Mouse (Mus musculus) E14TG2a.4 (cell line): ENCODE results near the gene Ptpn14.

Experiments used
- H3K27me3 ChIP-seq: 2 replicates; pipeline ENCODE4 v1.6.1; 2014; ENCODE audit warnings: low read length, control low read depth; ENCODE audit not compliant: insufficient read depth
- H3K36me3 ChIP-seq: 2 replicates; pipeline ENCODE4 v1.6.1; 2014; ENCODE audit warnings: low read length, control low read depth; ENCODE audit not compliant: insufficient read depth
- H3K4me1 ChIP-seq: replicated peaks from 2 replicates; pipeline ENCODE4 v1.6.1; 2014; ENCODE audit warnings: low read depth, low read length, control low read depth
- H3K4me3 ChIP-seq: replicated peaks from 2 replicates; pipeline ENCODE4 v1.5.1; 2014; ENCODE audit warnings: mild to moderate bottlenecking, low read length
- H3K9me3 ChIP-seq: 2 replicates; pipeline ENCODE4 v1.6.1; 2014; ENCODE audit warnings: low read length, control low read depth
- CTCF ChIP-seq: conservative IDR thresholded peaks from 2 replicates; pipeline ENCODE4 v1.5.1; 2014; ENCODE audit warnings: low read length
- NANOG ChIP-seq: IDR thresholded peaks from 2 replicates; pipeline ENCODE4 v1.6.1; 2014; ENCODE audit warnings: borderline replicate concordance, low read length, mixed read lengths
- POU5F1 ChIP-seq: IDR thresholded peaks from 2 replicates; pipeline ENCODE4 v1.6.1; 2014; ENCODE audit warnings: low read length, borderline replicate concordance

Gene Ptpn14

GRCm38 (mm10) chr1:189752245-189752644 lies 24.2 kb downstream of the Ptpn14 start:
- no peaks in the 10 kb centered on the region for H3K36me3 ChIP-seq
- no peak overlapping the region for H3K4me3 ChIP-seq
- no peaks in the 10 kb centered on the region for H3K9me3 ChIP-seq
- H3K4me1 ChIP-seq, result peaks cover 25% of the 10 kb centered on the region
- TF ChIP-seq POU5F1, result no peak
- TF ChIP-seq CTCF, result no peak
- no peak for TF ChIP-seq NANOG
- peaks cover 29% of the 10 kb centered on the region for H3K27me3 ChIP-seq

- no peaks in the 10 kb centered on the region for H3K9me3 ChIP-seq
- H3K27me3 ChIP-seq, result peaks cover 50% of the 10 kb centered on the region
Measured at GRCm38 (mm10) chr1:189755072-189755471, 27.0 kb downstream of the Ptpn14 start.

GRCm38 (mm10) chr1:189756306-189757053 lies 28.4 kb downstream of the Ptpn14 start:
- Histone ChIP-seq H3K27me3 (peaks cover 60% of the 10 kb centered on the region), H3K9me3 (no peaks in the 10 kb centered on the region), H3K36me3 (no peaks in the 10 kb centered on the region), H3K4me3 (no peak overlapping the region), H3K4me1 (peaks cover 44% of the 10 kb centered on the region)
- TF ChIP-seq CTCF (no peak), NANOG (no peak), POU5F1 (no peak)

More at GRCm38 (mm10) chr1:189755072-189755471, 27.0 kb downstream of the Ptpn14 start:
- TF ChIP-seq CTCF (no peak), POU5F1 (no peak), NANOG (no peak)
- Histone ChIP-seq H3K4me1 (peaks cover 30% of the 10 kb centered on the region), H3K36me3 (no peaks in the 10 kb centered on the region), H3K4me3 (0 out of 2 replicates have a peak overlapping the region, but pooled peaks have one; percentile 0)

GRCm38 (mm10) chr1:189757054-189757408 lies 29.0 kb downstream of the Ptpn14 start:
- no peak overlapping the region for H3K4me3 ChIP-seq
- no peaks in the 10 kb centered on the region for H3K9me3 ChIP-seq
- TF ChIP-seq NANOG, result no peak
- no peak for TF ChIP-seq CTCF
- no peak for TF ChIP-seq POU5F1
- H3K4me1 ChIP-seq, result peaks cover 48% of the 10 kb centered on the region
- peaks cover 60% of the 10 kb centered on the region for H3K27me3 ChIP-seq
- no peaks in the 10 kb centered on the region for H3K36me3 ChIP-seq

- Histone ChIP-seq H3K27me3 (peaks cover 77% of the 10 kb centered on the region), H3K9me3 (no peaks in the 10 kb centered on the region), H3K36me3 (no peaks in the 10 kb centered on the region), H3K4me1 (peaks cover 47% of the 10 kb centered on the region), H3K4me3 (no peak overlapping the region)
- TF ChIP-seq POU5F1 (no peak), NANOG (peak; percentile 93)
Measured at GRCm38 (mm10) chr1:189761581-189762021, 33.5 kb downstream of the Ptpn14 start.

- Histone ChIP-seq H3K27me3 (peaks cover 78% of the 10 kb centered on the region), H3K36me3 (no peaks in the 10 kb centered on the region), H3K4me1 (peaks cover 44% of the 10 kb centered on the region), H3K9me3 (no peaks in the 10 kb centered on the region), H3K4me3 (no peak overlapping the region)
- no peak for TF ChIP-seq POU5F1
- no peak for TF ChIP-seq NANOG
- no peak for TF ChIP-seq CTCF
Measured at GRCm38 (mm10) chr1:189764258-189764657, 36.2 kb downstream of the Ptpn14 start.

GRCm38 (mm10) chr1:189767164-189767563 lies 39.1 kb downstream of the Ptpn14 start:
- H3K27me3 ChIP-seq, result peaks cover 87% of the 10 kb centered on the region
- H3K9me3 ChIP-seq, result no peaks in the 10 kb centered on the region
- peaks cover 46% of the 10 kb centered on the region for H3K4me1 ChIP-seq
- H3K4me3 ChIP-seq, result no peak overlapping the region
- TF ChIP-seq NANOG (no peak), POU5F1 (no peak), CTCF (no peak)
- no peaks in the 10 kb centered on the region for H3K36me3 ChIP-seq

GRCm38 (mm10) chr1:189767910-189768309 lies 39.8 kb downstream of the Ptpn14 start:
- Histone ChIP-seq H3K27me3 (peaks cover 88% of the 10 kb centered on the region), H3K36me3 (no peaks in the 10 kb centered on the region), H3K4me1 (peaks cover 41% of the 10 kb centered on the region), H3K4me3 (no peak overlapping the region), H3K9me3 (no peaks in the 10 kb centered on the region)
- no peak for TF ChIP-seq POU5F1
- no peak for TF ChIP-seq CTCF
- no peak for TF ChIP-seq NANOG
